Mouse (Mus musculus): ENCODE measurements around the gene Atg9a. TPM values are rescaled to one million over a fixed set of nuclear protein-coding genes. Genes with fewer than 3 reads are reported as not detected.

Atg9a gene
- polyA plus RNA-seq, 1 experiment, result 81.6 TPM

DNA sequence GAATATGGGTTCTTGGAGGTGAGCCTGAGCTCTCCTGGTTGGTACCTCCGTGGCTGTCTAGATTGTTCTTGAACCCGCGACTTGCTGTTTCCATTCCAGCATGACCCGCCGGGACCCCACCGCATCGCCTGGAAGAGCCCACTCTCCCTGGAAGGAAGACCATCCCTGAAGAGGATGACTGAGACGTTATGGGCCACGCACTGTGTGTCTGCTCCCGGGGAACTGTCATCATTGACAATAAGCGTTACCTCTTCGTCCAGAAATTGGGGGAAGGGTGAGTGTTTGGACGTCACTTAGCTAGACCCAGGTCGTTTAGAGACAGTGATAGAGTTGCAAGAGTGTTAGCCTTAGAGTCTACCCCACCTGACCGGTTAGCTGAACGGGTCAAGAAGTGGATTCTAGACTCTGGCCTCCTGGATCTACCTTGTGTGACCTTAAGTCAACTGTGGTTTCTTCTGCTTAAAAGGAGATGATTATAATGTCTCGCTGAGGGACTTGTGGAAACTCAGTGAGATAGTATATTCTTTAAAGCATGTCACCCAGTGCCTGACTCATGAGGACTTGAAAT lies 19.2 kb upstream of the Atg9a start:
- H3K36me3 ChIP-seq (ENCODE audit: control insufficient read depth, insufficient read depth, low read length), result peaks cover 15% of the 10 kb centered on the region
- H3K4me1 ChIP-seq (replicated peaks; ENCODE audit: control insufficient read depth, insufficient read depth, low read length), result peaks cover 55% of the 10 kb centered on the region
- no peak for TF ChIP-seq CTCF (IDR thresholded peaks at IDR 0.05; ENCODE audit: borderline replicate concordance, control insufficient read depth, extremely low read depth, insufficient read depth, low read length, poor library complexity)
- TF ChIP-seq POLR2A (IDR thresholded peaks at IDR 0.05; ENCODE audit: control insufficient read depth, extremely low read depth, insufficient read depth, low read length, poor library complexity), result no peak

DNA sequence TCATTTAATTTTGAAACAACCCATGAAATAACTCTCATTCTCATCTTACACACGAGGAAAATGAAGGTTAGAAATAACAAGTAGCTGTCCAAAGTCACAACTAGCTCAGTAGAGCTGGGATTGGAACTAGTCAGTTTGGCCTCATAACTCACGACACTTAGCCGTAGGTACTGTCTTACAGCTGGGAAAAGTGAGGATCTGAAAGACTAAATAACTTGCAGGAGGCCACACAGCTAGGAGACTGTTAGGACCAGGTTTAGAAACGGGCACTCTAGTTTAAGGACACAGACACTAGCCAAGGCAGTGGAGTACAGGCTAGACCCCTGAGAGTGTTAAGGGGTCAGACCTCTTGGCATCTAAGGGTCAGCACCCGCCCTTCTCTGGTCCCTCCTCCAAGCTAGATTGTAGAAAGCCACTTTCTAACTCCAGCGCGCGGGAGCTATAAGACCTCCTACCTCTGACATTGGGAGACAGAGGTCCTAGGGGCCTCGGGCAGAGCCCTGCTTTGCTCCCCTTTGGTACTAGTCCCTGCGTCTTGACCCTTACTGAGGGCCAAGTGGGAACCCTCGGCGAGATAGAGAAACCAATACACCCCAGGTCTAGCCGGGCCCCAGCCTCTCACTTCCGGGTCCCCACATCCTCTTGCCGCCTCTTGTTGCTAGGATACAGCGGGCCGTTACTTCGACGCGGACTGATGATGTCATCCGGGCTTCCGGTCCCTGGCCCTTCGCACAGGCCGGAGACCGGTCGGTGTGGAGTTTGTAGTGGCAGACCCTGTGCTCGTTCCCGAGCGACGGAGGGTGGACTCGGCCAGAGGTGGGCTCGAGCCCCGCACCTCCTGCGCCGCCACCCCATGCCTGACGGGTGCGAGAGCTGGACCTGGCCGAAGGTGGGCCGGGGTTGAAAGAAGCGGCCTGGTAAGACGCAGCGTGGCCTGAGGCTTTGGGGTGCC lies 18.4 kb upstream of the Atg9a start, which contains the start of the genes Glb1l and Stk16:
Gene Glb1l, minus strand, starts transcription at position 678 of the 952 bp plus-strand sequence.
Gene Stk16, plus strand, starts transcription at position 703 of the 952 bp plus-strand sequence.
- no peaks in the 10 kb centered on the region for H3K27me3 ChIP-seq (ENCODE audit: control insufficient read depth, insufficient read depth, low read length)
- WGBS, result 3% methylated on average over 42 of the region's 42 CpGs
- peak; percentile 70 for TF ChIP-seq POLR2A (IDR thresholded peaks at IDR 0.05; ENCODE audit: control insufficient read depth, extremely low read depth, insufficient read depth, low read length, poor library complexity)
- peak; percentile 16; the same call in 1 of the 2 replicates for TF ChIP-seq CTCF (IDR thresholded peaks at IDR 0.05; ENCODE audit: borderline replicate concordance, control insufficient read depth, extremely low read depth, insufficient read depth, low read length, poor library complexity)
- no peak within 1 kb of the TSS for H3K27ac ChIP-seq (ENCODE audit: control insufficient read depth, insufficient read depth, low read length)
- peaks cover 8% of the 10 kb centered on the region for H3K36me3 ChIP-seq (ENCODE audit: control insufficient read depth, insufficient read depth, low read length)
- peak; percentile 96 for DNase-seq
- peaks cover 47% of the 10 kb centered on the region for H3K4me1 ChIP-seq (replicated peaks; ENCODE audit: control insufficient read depth, insufficient read depth, low read length)
- peak within 1 kb of the TSS; percentile 58 for H3K4me3 ChIP-seq (ENCODE audit: control insufficient read depth, insufficient read depth, low read length)

More for the DNA sequence above, 19.2 kb upstream of the Atg9a start:
- no peaks in the 10 kb centered on the region for H3K27me3 ChIP-seq (ENCODE audit: control insufficient read depth, insufficient read depth, low read length)
- H3K27ac ChIP-seq (ENCODE audit: control insufficient read depth, insufficient read depth, low read length), result no peak overlapping the region
- DNase-seq, result no peak
- peak overlapping the region; percentile 58 for H3K4me3 ChIP-seq (ENCODE audit: control insufficient read depth, insufficient read depth, low read length)
- WGBS, result 8% methylated on average over 17 of the region's 17 CpGs

- TF ChIP-seq CTCF (IDR thresholded peaks at IDR 0.05; ENCODE audit: borderline replicate concordance, control insufficient read depth, extremely low read depth, insufficient read depth, low read length, poor library complexity) (no peak), POLR2A (IDR thresholded peaks at IDR 0.05; ENCODE audit: control insufficient read depth, extremely low read depth, insufficient read depth, low read length, poor library complexity) (0 out of 2 replicates have a peak, but pooled peaks have one; percentile 38)
- Histone ChIP-seq H3K27me3 (ENCODE audit: control insufficient read depth, insufficient read depth, low read length) (no peaks in the 10 kb centered on the region), H3K4me3 (ENCODE audit: control insufficient read depth, insufficient read depth, low read length) (peak overlapping the region; percentile 52), H3K27ac (ENCODE audit: control insufficient read depth, insufficient read depth, low read length) (no peak overlapping the region), H3K4me1 (replicated peaks; ENCODE audit: control insufficient read depth, insufficient read depth, low read length) (peaks cover 39% of the 10 kb centered on the region), H3K36me3 (ENCODE audit: control insufficient read depth, insufficient read depth, low read length) (peaks cover under 1% of the 10 kb centered on the region; the same call in 1 of the 2 replicates)
- 15% methylated on average over 34 of the region's 34 CpGs for WGBS
- peak; percentile 50 for DNase-seq
Measured at GRCm38 (mm10) chr1:75208967-75209678, 17.1 kb upstream of the Atg9a start.

DNA sequence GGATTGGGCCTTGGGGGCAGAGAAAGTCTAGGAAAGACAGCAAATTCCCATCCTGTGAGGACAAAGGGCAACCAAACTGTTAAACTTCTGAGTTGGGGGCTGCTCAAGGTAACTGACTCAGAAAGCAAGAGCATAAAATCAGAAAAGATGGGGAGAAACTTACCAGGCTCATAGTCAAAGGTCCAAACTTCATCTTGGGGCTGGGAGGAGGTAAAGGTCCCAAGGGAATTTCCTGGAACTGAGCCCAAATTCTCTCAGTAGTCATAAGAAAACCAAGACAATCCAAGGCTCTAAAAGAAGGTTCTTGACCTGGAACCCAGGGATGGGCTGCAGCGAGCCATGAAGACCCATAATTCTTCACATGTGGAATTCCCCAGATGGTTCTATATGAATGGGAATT lies 9.2 kb upstream of the Atg9a start:
- no peak overlapping the region for H3K4me3 ChIP-seq (ENCODE audit: control insufficient read depth, insufficient read depth, low read length)
- TF ChIP-seq CTCF (IDR thresholded peaks at IDR 0.05; ENCODE audit: borderline replicate concordance, control insufficient read depth, extremely low read depth, insufficient read depth, low read length, poor library complexity), result no peak
- no peak for TF ChIP-seq POLR2A (IDR thresholded peaks at IDR 0.05; ENCODE audit: control insufficient read depth, extremely low read depth, insufficient read depth, low read length, poor library complexity)
- no peak overlapping the region for H3K27ac ChIP-seq (ENCODE audit: control insufficient read depth, insufficient read depth, low read length)
- WGBS, result 100% methylated on average over 1 of the region's 1 CpGs
- no peaks in the 10 kb centered on the region for H3K27me3 ChIP-seq (ENCODE audit: control insufficient read depth, insufficient read depth, low read length)
- no peak for DNase-seq
- peaks cover 21% of the 10 kb centered on the region; the same call in 1 of the 2 replicates for H3K36me3 ChIP-seq (ENCODE audit: control insufficient read depth, insufficient read depth, low read length)
- H3K4me1 ChIP-seq (replicated peaks; ENCODE audit: control insufficient read depth, insufficient read depth, low read length), result no peaks in the 10 kb centered on the region

GRCm38 (mm10) chr1:75192452-75192851 lies 456 bp upstream of the Atg9a start:
- peaks cover 11% of the 10 kb centered on the region for H3K4me1 ChIP-seq (replicated peaks; ENCODE audit: control insufficient read depth, insufficient read depth, low read length)
- H3K36me3 ChIP-seq (ENCODE audit: control insufficient read depth, insufficient read depth, low read length), result peaks cover 2% of the 10 kb centered on the region; the same call in 1 of the 2 replicates
- no peak for DNase-seq
- no peak for TF ChIP-seq CTCF (IDR thresholded peaks at IDR 0.05; ENCODE audit: borderline replicate concordance, control insufficient read depth, extremely low read depth, insufficient read depth, low read length, poor library complexity)
- no peak for TF ChIP-seq POLR2A (IDR thresholded peaks at IDR 0.05; ENCODE audit: control insufficient read depth, extremely low read depth, insufficient read depth, low read length, poor library complexity)
- H3K4me3 ChIP-seq (ENCODE audit: control insufficient read depth, insufficient read depth, low read length), result peak overlapping the region; percentile 80
- no peaks in the 10 kb centered on the region for H3K27me3 ChIP-seq (ENCODE audit: control insufficient read depth, insufficient read depth, low read length)
- peak overlapping the region; percentile 8; the same call in 1 of the 2 replicates for H3K27ac ChIP-seq (ENCODE audit: control insufficient read depth, insufficient read depth, low read length)
- WGBS, result under 1% methylated on average over 19 of the region's 19 CpGs

DNA sequence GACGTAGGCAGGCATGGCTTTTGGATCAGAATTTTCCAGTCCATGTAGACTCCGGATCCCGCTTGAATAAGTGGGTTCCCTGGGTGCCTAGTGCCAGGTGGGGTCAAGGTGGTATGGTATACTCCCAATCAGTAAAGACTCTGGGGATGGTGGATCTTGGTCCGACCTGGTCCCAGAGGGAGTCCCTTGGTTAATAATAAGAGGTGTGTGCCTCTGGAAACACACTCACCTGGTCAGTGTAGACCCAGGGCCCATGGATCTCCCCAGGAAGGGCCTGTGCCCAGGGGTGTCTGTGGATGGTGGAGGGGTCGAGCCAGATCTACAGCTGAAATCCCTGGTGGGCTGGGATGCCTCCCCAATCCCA lies 756 bp downstream of the Atg9a start:
- TF ChIP-seq POLR2A (IDR thresholded peaks at IDR 0.05; ENCODE audit: control insufficient read depth, extremely low read depth, insufficient read depth, low read length, poor library complexity), result no peak
- no peak for TF ChIP-seq CTCF (IDR thresholded peaks at IDR 0.05; ENCODE audit: borderline replicate concordance, control insufficient read depth, extremely low read depth, insufficient read depth, low read length, poor library complexity)
- H3K36me3 ChIP-seq (ENCODE audit: control insufficient read depth, insufficient read depth, low read length), result peaks cover 11% of the 10 kb centered on the region
- WGBS, result 60% methylated on average over 5 of the region's 5 CpGs
- no peaks in the 10 kb centered on the region for H3K27me3 ChIP-seq (ENCODE audit: control insufficient read depth, insufficient read depth, low read length)
- H3K4me3 ChIP-seq (ENCODE audit: control insufficient read depth, insufficient read depth, low read length), result peak overlapping the region; percentile 68
- H3K4me1 ChIP-seq (replicated peaks; ENCODE audit: control insufficient read depth, insufficient read depth, low read length), result peaks cover 11% of the 10 kb centered on the region
- H3K27ac ChIP-seq (ENCODE audit: control insufficient read depth, insufficient read depth, low read length), result no peak overlapping the region
- no peak for DNase-seq

Measured in thymus, adult 2 months (tissue).